Mouse (Mus musculus): ENCODE measurements around the gene Trim15.

Trim15 gene

GRCm38 (mm10) chr17:36869284-36869954 lies 2.4 kb upstream of the Trim15 start, which contains the start of gene Trim10:
Gene Trim10 (plus strand): TSS chr17:36869574.
- no peak for DNase-seq (ENCODE audit: low read depth)

- DNase-seq (ENCODE audit: low read depth) = no peak
Observed at GRCm38 (mm10) chr17:36868836-36869235, 1.8 kb upstream of the Trim15 start.

- DNase-seq (ENCODE audit: low read depth) = no peak
Observed at GRCm38 (mm10) chr17:36861680-36862079, 5.3 kb downstream of the Trim15 start.

- DNase-seq (ENCODE audit: low read depth) = peak; percentile 71
Observed at GRCm38 (mm10) chr17:36858181-36858580, 8.8 kb downstream of the Trim15 start.

- no peak for DNase-seq (ENCODE audit: low read depth)
Observed at GRCm38 (mm10) chr17:36856236-36856635, 10.8 kb downstream of the Trim15 start.

GRCm38 (mm10) chr17:36855484-36855883 lies 11.5 kb downstream of the Trim15 start:
- DNase-seq (ENCODE audit: low read depth) = no peak

GRCm38 (mm10) chr17:36851627-36852026 lies 15.4 kb downstream of the Trim15 start:
- no peak for DNase-seq (ENCODE audit: low read depth)

- no peak for DNase-seq (ENCODE audit: low read depth)
Observed at GRCm38 (mm10) chr17:36851200-36851599, 15.8 kb downstream of the Trim15 start.

- DNase-seq (ENCODE audit: low read depth) = no peak
Observed at GRCm38 (mm10) chr17:36849992-36850391, 17.0 kb downstream of the Trim15 start.

- no peak for DNase-seq (ENCODE audit: low read depth)
Observed at GRCm38 (mm10) chr17:36848911-36849310, 18.1 kb downstream of the Trim15 start.

- DNase-seq (ENCODE audit: low read depth) = peak; percentile 72
Observed at GRCm38 (mm10) chr17:36844725-36845124, 22.3 kb downstream of the Trim15 start.

- peak; percentile 56 for DNase-seq (ENCODE audit: low read depth)
Observed at GRCm38 (mm10) chr17:36844286-36844719, 22.7 kb downstream of the Trim15 start.

GRCm38 (mm10) chr17:36843696-36844095 lies 23.3 kb downstream of the Trim15 start:
- no peak for DNase-seq (ENCODE audit: low read depth)

GRCm38 (mm10) chr17:36840961-36841445 lies 26.0 kb downstream of the Trim15 start:
- no peak for DNase-seq (ENCODE audit: low read depth)

- DNase-seq (ENCODE audit: low read depth) = no peak
Observed at GRCm38 (mm10) chr17:36839931-36840330, 27.1 kb downstream of the Trim15 start.

GRCm38 (mm10) chr17:36839001-36839400 lies 28.0 kb downstream of the Trim15 start:
- DNase-seq (ENCODE audit: low read depth) = no peak

GRCm38 (mm10) chr17:36836874-36837647 lies 29.9 kb downstream of the Trim15 start, which contains the start of gene Trim26:
Gene Trim26 (plus strand): TSS chr17:36837134.
- DNase-seq (ENCODE audit: low read depth) = peak; percentile 97

- no peak for DNase-seq (ENCODE audit: low read depth)
Observed at GRCm38 (mm10) chr17:36836427-36836812, 30.6 kb downstream of the Trim15 start.

GRCm38 (mm10) chr17:36835591-36836426 lies 31.2 kb downstream of the Trim15 start:
- DNase-seq (ENCODE audit: low read depth) = peak; percentile 72

- no peak for DNase-seq (ENCODE audit: low read depth)
Observed at GRCm38 (mm10) chr17:36832694-36833093, 34.3 kb downstream of the Trim15 start.

- DNase-seq (ENCODE audit: low read depth) = no peak
Observed at GRCm38 (mm10) chr17:36830470-36830869, 36.5 kb downstream of the Trim15 start.

- no peak for DNase-seq (ENCODE audit: low read depth)
Observed at GRCm38 (mm10) chr17:36828488-36828887, 38.5 kb downstream of the Trim15 start.
